In the genomic region with DNA sequence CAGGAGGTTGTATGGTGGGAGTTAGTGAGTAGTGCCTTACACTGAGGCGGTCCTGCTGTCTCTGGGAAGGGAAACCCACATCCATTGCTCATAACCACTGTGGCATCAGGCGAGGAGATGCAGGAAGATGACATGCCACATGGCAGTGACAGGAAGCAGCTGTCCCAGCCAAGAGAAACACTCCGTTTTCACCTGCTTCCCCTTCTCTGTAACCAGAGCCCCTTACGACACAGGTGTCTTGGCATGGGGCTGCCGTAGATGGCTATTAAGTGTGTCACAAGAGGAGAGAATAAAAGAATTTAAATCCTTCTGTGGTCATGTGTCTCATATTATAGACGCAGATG, we compare ENCODE assay signal across 13 mouse cellular contexts.
A peak's percentile ranks its signal among the peaks of the same experiment; 100 is the strongest.
DNase-seq lines count a peak whose midpoint lies in the region; ATAC-seq and TF ChIP-seq lines count a peak whose summit lies in the region.
"Had no signal": no experiment of that assay in that cellular context is flagged by ENCODE, and none has a peak within 500 bp of the region (broad histone marks: within the 10 kb centered on the region; RNA-seq: fewer than 3 reads in every experiment).

No protein-coding gene starts in this region.

- no peak for TF ChIP-seq EP300 in liver, postnatal 0 days (IDR thresholded peaks at IDR 0.05; ENCODE audit: low read depth)

- DNase-seq in layer of hippocampus, adult 2 months (ENCODE audit: low spot score in 2 of 2): no peak
- DNase-seq in layer of hippocampus, postnatal 14 days (ENCODE audit: low spot score in 2 of 2): no peak
- peak; percentile 71 for DNase-seq in thymus, adult 2 months
- DNase-seq in liver, postnatal 0 days: no peak
- DNase-seq in lung, postnatal 4 days: no peak
- DNase-seq: adrenal gland, postnatal 14 days; cerebellum, adult 9-11 months had no signal

- H3K27me3 ChIP-seq in thymus, adult 2 months (ENCODE audit: control insufficient read depth, insufficient read depth, low read length): no peaks in the 10 kb centered on the region
- no peaks in the 10 kb centered on the region for H3K27me3 ChIP-seq in liver, postnatal 0 days (ENCODE audit: insufficient read depth, low read length)
- H3K27me3 ChIP-seq: forebrain, embryonic 13.5 days had no signal

- no peak overlapping the region for H3K4me2 ChIP-seq in liver, postnatal 0 days (ENCODE audit: low read depth, low read length)
- H3K4me2 ChIP-seq: forebrain, embryonic 13.5 days; heart, embryonic 15.5 days; midbrain, embryonic 12.5 days had no signal

- no peak overlapping the region for H3K4me3 ChIP-seq in layer of hippocampus, adult 2 months
- no peak overlapping the region for H3K4me3 ChIP-seq in thymus, adult 2 months (ENCODE audit: control insufficient read depth, insufficient read depth, low read length)
- no peak overlapping the region for H3K4me3 ChIP-seq in liver, postnatal 0 days (ENCODE audit: low read depth, low read length)
- H3K4me3 ChIP-seq: forebrain, embryonic 13.5 days; heart, embryonic 15.5 days; midbrain, embryonic 12.5 days had no signal

- peaks cover 37% of the 10 kb centered on the region for H3K4me1 ChIP-seq in thymus, adult 2 months (replicated peaks; ENCODE audit: control insufficient read depth, insufficient read depth, low read length)
- H3K4me1 ChIP-seq in liver, postnatal 0 days (ENCODE audit: insufficient read depth): no peaks in the 10 kb centered on the region
- H3K4me1 ChIP-seq: forebrain, embryonic 13.5 days; heart, embryonic 15.5 days; midbrain, embryonic 12.5 days had no signal

- H3K36me3 ChIP-seq in thymus, adult 2 months (ENCODE audit: control insufficient read depth, insufficient read depth, low read length): no peaks in the 10 kb centered on the region
- H3K36me3 ChIP-seq in liver, postnatal 0 days (replicated peaks; ENCODE audit: insufficient read depth, low read length): no peaks in the 10 kb centered on the region
- H3K36me3 ChIP-seq: heart, embryonic 15.5 days; midbrain, embryonic 12.5 days had no signal

- WGBS in thymus, adult 2 months: under 1% methylated on average over 6 of the region's 6 CpGs
- WGBS in liver, postnatal 0 days (ENCODE audit: insufficient replicate concordance): 36% methylated on average over 6 of the region's 6 CpGs

- H3K9me3 ChIP-seq in liver, postnatal 0 days (ENCODE audit: low read length): peaks cover 2% of the 10 kb centered on the region; the same call in 1 of the 2 replicates
- H3K9me3 ChIP-seq: forebrain, embryonic 13.5 days; heart, embryonic 15.5 days; midbrain, embryonic 12.5 days had no signal

- peak overlapping the region; percentile 63 for H3K27ac ChIP-seq in layer of hippocampus, adult 2 months
- peak overlapping the region; percentile 79 for H3K27ac ChIP-seq in thymus, adult 2 months (ENCODE audit: control insufficient read depth, insufficient read depth, low read length)
- no peak overlapping the region for H3K27ac ChIP-seq in liver, postnatal 0 days (ENCODE audit: low read depth)
- H3K27ac ChIP-seq: forebrain, embryonic 13.5 days; heart, embryonic 15.5 days; midbrain, embryonic 12.5 days had no signal

- ATAC-seq in CD4-positive, CD25-positive, alpha-beta regulatory T cell, adult 4 months: peak; percentile 69
- ATAC-seq in granulocyte monocyte progenitor cell, adult 5-6 weeks (replicated peaks; ENCODE audit: poor library complexity, severe bottlenecking): peak; percentile 97
- ATAC-seq in liver, postnatal 0 days: no peak; the same call in 1 of the 2 replicates
- no peak for ATAC-seq in megakaryocyte-erythroid progenitor cell, adult 5-6 weeks (replicated peaks; ENCODE audit: low FRiP score, low TSS enrichment, poor library complexity, severe bottlenecking)
- ATAC-seq: forebrain, embryonic 13.5 days had no signal

- no peak overlapping the region for H3K9ac ChIP-seq in liver, postnatal 0 days (replicated peaks)
- H3K9ac ChIP-seq: forebrain, embryonic 13.5 days; heart, embryonic 15.5 days; midbrain, embryonic 12.5 days had no signal

- TF ChIP-seq CTCF in layer of hippocampus, adult 2 months (conservative IDR thresholded peaks at IDR 0.05): no peak
- no peak for TF ChIP-seq CTCF in thymus, adult 2 months (IDR thresholded peaks at IDR 0.05; ENCODE audit: borderline replicate concordance, control insufficient read depth, extremely low read depth, insufficient read depth, low read length, poor library complexity)
- no peak for TF ChIP-seq CTCF in liver, postnatal 0 days (IDR thresholded peaks at IDR 0.05; ENCODE audit: low read depth)

- no peak for TF ChIP-seq POLR2A in thymus, adult 2 months (IDR thresholded peaks at IDR 0.05; ENCODE audit: control insufficient read depth, extremely low read depth, insufficient read depth, low read length, poor library complexity)

Comparison
In these comparisons a context has a peak if more than half of its experiments do, and no peak if none do; other contexts are left out.
1. ATAC-seq: peak in CD4-positive, CD25-positive, alpha-beta regulatory T cell, adult 4 months (single experiment) and granulocyte monocyte progenitor cell, adult 5-6 weeks (single experiment); none in liver, postnatal 0 days (single experiment) and megakaryocyte-erythroid progenitor cell, adult 5-6 weeks (single experiment).